Mouse (Mus musculus): Measurements from ENCODE around the gene Prss33.

Prss33 gene

DNA sequence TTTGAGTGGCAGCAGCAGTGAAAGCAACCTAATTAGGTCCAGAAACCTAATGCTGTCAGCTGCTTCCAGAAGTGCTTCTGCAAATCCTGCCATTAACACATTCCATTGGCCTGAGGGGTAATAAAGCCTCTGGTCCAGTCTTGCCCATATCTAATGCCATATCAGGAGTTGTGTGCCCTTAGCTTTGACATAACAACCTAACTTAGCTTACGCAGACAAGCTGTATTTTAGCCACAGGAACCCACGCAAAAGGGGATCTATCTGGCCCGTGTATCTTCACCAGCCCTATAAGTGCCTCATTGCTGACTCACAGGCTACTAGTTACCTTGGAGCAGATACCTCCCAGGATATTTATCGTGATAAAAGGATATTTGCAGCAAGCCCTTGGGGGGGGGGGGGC is 10.3 kb downstream of the Prss33 start:
- DNase-seq = no peak

GRCm38 (mm10) chr17:23823614-23824013 is 12.2 kb downstream of the Prss33 start:
- DNase-seq = no peak

GRCm38 (mm10) chr17:23823018-23823417 is 12.8 kb downstream of the Prss33 start:
- peak; percentile 18 for DNase-seq

GRCm38 (mm10) chr17:23822094-23822493 is 13.8 kb downstream of the Prss33 start:
- peak; percentile 23 for DNase-seq

DNA sequence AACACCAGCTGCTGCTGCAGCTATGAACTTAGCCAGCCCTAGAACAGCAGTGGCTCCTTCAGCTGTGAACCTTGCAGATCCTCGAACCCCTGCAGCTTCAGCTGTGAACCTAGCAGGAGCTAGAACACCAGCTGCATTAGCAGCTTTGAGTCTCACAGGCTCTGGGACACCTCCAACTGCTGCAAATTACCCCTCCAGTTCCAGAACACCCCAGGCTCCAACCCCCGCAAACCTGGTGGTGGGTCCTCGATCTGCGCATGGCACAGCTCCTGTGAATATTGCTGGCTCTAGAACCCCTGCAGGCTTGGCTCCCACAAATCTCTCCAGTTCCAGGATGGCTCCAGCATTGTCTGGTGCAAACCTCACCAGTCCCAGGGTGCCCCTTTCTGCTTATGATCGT is 15.1 kb downstream of the Prss33 start:
- no peak for DNase-seq

DNA sequence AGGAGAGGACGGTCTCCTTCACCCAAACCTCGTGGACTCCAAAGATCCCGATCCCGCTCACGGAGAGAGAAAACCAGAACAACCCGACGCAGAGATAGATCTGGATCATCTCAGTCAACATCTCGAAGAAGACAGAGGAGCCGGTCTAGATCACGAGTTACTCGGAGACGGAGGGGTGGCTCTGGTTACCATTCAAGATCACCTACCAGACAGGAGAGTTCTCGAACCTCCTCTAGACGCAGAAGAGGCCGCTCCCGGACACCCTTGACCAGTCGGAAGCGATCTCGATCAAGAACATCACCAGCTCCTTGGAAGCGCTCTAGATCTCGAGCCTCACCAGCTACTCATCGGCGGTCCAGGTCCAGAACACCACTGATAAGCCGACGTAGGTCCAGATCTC is 16.6 kb downstream of the Prss33 start:
- no peak for DNase-seq

DNA sequence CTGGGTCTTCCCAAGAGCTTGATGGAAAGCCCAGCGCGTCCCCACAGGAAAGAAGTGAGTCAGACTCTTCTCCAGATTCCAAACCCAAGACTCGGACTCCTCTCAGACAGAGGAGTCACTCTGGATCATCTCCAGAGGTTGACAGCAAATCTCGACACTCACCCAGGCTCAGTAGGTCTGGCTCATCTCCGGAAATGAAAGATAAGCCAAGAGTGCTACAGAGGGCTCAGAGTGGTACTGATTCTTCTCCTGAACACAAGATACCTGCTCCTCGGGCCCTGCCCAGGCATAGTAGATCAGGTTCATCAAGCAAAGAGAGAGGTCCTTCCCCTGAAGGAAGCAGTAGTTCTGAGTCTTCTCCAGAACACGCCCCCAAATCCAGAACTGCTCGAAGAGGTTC is 17.3 kb downstream of the Prss33 start:
- no peak for DNase-seq

DNA sequence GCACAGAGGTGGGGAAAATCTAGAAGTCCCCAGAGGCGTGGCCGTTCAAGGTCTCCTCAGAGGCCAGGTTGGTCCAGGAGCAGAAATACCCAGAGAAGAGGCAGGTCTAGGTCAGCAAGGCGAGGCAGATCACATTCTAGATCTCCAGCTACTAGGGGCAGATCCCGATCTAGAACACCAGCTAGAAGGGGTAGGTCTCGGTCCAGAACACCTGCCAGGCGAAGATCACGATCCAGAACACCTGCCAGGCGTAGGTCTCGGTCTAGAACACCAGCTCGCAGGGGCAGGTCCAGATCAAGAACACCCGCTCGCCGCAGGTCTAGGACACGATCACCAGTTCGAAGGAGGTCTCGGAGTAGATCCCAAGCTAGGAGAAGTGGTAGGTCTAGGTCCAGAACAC is 20.2 kb downstream of the Prss33 start:
- no peak for DNase-seq

- no peak for DNase-seq
Measured at GRCm38 (mm10) chr17:23807918-23808317, 27.9 kb downstream of the Prss33 start.

- DNase-seq = peak; percentile 67
Measured at GRCm38 (mm10) chr17:23806867-23807266, 29.0 kb downstream of the Prss33 start.

DNA sequence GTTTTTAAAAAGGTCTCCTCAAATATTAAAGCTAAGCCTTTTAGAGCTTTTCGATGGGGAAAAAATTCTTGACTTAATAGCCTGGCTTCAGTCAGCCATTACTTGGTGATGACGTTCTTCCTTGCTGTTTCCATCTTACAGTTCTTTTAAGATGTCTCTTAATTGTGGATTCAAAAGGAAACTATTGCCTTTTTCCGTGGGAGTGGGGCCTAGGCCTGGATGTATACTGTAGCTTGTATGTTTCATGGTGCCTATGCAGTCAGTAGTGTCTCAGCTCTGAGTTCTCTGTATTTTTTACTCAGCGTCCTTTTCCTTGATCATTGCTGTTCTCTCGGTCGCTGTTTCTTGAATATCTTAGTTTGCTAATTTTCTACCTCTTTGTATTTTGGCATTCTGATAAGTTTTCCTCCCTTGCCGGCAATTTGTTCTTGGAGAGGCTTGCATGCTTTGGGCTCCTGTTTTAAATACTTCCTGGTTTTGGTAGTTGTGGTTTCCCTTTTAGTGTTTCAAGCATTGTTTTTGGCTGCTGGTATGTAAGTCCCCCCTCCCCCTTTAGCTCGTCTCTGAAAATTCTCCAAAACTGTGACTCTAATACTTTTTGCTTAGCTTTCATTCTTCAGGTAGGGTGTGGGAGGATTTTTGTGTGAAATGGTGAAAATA is 31.3 kb downstream of the Prss33 start:
- DNase-seq = no peak

- peak; percentile 93 for DNase-seq
Measured at GRCm38 (mm10) chr17:23803366-23804041, 32.4 kb downstream of the Prss33 start.

GRCm38 (mm10) chr17:23802746-23803365 is 33.0 kb downstream of the Prss33 start:
- peak; percentile 99 for DNase-seq

- no peak for DNase-seq
Measured at GRCm38 (mm10) chr17:23801627-23802026, 34.2 kb downstream of the Prss33 start.

GRCm38 (mm10) chr17:23797316-23797715 is 38.5 kb downstream of the Prss33 start:
- no peak for DNase-seq

- DNase-seq = no peak
Measured at GRCm38 (mm10) chr17:23795323-23795722, 40.5 kb downstream of the Prss33 start.

DNA sequence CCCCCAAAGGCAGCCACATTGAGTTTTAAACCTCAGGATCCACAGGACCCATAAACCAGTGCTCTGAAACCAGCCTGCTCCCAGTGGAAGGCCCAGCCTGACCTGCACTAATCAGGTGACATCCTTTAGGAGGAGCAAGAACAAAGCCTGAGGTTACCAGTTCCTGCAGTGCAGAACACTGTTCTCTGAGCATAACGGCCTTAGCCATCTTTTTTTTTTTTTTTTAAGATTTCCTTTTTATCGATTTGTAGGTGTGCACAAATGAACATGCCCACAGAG is 44.8 kb downstream of the Prss33 start:
- DNase-seq = no peak

DNA sequence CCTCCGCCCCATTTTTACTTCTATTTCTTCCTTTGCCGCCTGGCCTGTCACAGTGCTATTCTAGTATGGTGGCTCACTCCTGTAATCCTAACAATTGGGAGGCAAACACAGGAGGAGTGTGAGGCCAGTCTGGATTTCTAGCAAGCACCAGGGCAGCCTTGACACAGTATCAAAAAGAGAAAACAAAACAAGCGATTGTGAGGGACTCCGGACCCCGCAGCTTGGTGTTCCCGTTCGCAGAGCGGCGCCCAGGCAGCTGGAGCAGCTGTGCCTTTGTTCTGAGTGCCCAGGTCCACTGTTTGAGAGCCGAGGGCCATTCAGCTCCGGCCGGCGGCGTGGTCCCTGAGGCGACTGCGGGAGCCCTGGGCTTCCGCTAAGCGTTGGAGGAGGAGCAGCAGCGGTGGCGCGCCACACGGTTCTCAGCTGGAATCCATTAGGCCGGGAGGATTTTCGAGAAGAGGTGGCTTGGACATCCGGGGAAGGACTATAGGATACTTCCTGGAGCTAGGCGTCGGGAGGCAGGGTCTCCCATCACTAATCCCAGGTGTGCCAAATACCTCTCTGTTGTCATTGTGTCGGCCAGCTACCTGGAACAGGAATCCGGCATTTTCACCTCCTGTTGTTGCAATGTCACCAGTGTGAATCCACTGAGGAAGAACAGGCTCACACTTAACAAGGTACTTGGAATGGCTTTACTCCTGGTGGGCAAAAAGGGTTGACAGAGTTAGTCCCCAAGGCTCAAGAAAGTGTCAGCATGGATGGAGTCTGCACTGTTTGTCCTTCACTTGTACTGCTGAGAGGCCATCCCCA is 45.4 kb downstream of the Prss33 start, which contains the start of gene Srrm2:
Srrm2 (plus strand) TSS at position 264 of the 810 bp plus-strand sequence.
- DNase-seq = peak; percentile 82

GRCm38 (mm10) chr17:23789749-23790268 is 46.0 kb downstream of the Prss33 start:
- no peak for DNase-seq

- no peak for DNase-seq
Measured at GRCm38 (mm10) chr17:23788973-23789372, 46.9 kb downstream of the Prss33 start.

- no peak for DNase-seq
Measured at GRCm38 (mm10) chr17:23786510-23786931, 49.3 kb downstream of the Prss33 start.

DNA sequence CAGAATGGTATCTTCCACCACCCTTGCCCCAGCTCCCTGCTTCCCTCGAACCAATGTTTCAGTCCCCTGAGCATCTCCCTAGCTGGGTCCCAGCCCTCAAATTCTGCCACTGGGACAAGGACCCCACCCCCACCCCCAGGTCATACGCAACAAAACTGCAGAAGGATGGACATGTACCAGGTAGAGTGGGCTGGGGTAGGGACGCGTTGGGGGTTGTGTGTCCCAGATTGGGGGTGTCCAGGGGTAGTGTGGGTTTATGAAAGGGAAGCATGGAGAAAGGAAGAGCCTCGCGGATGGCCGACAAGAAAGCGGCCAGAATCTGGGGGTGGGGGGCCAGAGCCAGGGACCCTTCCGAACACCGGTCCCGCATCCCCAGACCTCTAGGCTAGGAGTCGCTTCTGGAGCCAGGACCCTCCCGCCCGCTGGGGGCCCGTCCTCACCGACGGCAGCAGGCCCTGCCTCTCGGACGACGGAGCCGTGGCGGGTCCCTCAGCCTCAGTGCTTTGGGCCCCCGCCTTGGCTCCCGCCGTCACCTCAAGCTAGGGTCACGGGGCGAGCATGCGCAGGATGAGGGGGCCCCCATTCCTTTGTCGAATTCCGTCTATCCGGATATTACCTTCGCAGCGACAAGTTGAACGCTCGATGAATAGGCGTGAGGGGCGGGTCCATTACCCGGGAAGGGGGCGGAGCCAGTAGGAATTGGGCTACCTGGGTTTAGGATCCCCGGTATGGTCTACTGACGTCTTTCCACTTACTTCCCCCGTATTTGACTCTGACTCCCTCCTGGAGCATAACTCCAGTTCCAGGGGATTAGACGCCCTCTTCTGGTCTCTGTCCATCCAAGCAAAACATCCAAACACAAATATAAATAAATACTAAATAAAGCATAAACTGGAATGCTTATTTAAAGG is 50.0 kb downstream of the Prss33 start, which contains the start of gene Flywch2:
Flywch2 (minus strand) TSS at position 521 of the 911 bp plus-strand sequence.
- peak; percentile 88 for DNase-seq
